Mouse (Mus musculus) MEL (cell line): ENCODE measurements around the gene Arhgap4.

ENCODE experiments used
- BHLHE40 ChIP-seq: IDR thresholded peaks from 2 replicates; pipeline ENCODE4 v1.6.1; 2012; ENCODE audit warnings: low read depth, mild to moderate bottlenecking, inconsistent platforms, low read length, improper control_type of control experiment, borderline replicate concordance
- CHD1 ChIP-seq: IDR thresholded peaks from 2 replicates; pipeline ENCODE4 v1.6.1; 2012; ENCODE audit warnings: low read depth, mild to moderate bottlenecking, inconsistent platforms, low read length, improper control_type of control experiment
- CTCF ChIP-seq, 3 experiments: IDR thresholded peaks in 2 of 3; conservative IDR thresholded peaks in 1 of 3; 2 replicates each; pipeline ENCODE4 v1.5.1; 2011 to 2012; ENCODE audit warnings: low read length in 3 of 3, low read depth in 2 of 3, mild to moderate bottlenecking in 2 of 3, improper control_type of control experiment in 1 of 3, inconsistent platforms in 1 of 3, mixed read lengths in 1 of 3, moderate library complexity in 1 of 3; ENCODE audit not compliant: control insufficient read depth in 1 of 3, insufficient read depth in 1 of 3, poor library complexity in 1 of 3, severe bottlenecking in 1 of 3
- E2F4 ChIP-seq: IDR thresholded peaks from 2 replicates; pipeline ENCODE4 v1.6.1; 2011; ENCODE audit warnings: low read depth, low read length, improper control_type of control experiment, borderline replicate concordance
- GABPA ChIP-seq: IDR thresholded peaks from 2 replicates; pipeline ENCODE4 v1.6.1; 2012; ENCODE audit warnings: low read depth, mild to moderate bottlenecking, inconsistent platforms, low read length, improper control_type of control experiment, moderate library complexity
- GATA1 ChIP-seq: IDR thresholded peaks from 2 replicates; pipeline ENCODE4 v1.6.1; 2011; ENCODE audit warnings: low read depth, low read length, improper control_type of control experiment
- JUND ChIP-seq: IDR thresholded peaks from 2 replicates; pipeline ENCODE4 v1.6.1; 2011; ENCODE audit warnings: low read depth, mild to moderate bottlenecking, improper control_type of control experiment, low read length
- POLR2A ChIP-seq, 2 experiments: IDR thresholded peaks; 2 replicates each; pipeline ENCODE4 v1.6.1; 2011 to 2012; ENCODE audit warnings: low read length in 2 of 2, mild to moderate bottlenecking in 2 of 2, control low read depth in 1 of 2, improper control_type of control experiment in 1 of 2, low read depth in 1 of 2, moderate library complexity in 1 of 2; ENCODE audit not compliant: control insufficient read depth in 1 of 2, insufficient read depth in 1 of 2, poor library complexity in 1 of 2
- USF1 ChIP-seq: IDR thresholded peaks from 2 replicates; pipeline ENCODE4 v1.6.1; 2014; ENCODE audit warnings: low read depth, mild to moderate bottlenecking, inconsistent platforms, low read length, improper control_type of control experiment, moderate library complexity
- ZMIZ1 ChIP-seq: IDR thresholded peaks from 2 replicates; pipeline ENCODE4 v1.6.1; 2012; ENCODE audit warnings: low read depth, mild to moderate bottlenecking, inconsistent platforms, low read length, improper control_type of control experiment, moderate library complexity

DNA sequence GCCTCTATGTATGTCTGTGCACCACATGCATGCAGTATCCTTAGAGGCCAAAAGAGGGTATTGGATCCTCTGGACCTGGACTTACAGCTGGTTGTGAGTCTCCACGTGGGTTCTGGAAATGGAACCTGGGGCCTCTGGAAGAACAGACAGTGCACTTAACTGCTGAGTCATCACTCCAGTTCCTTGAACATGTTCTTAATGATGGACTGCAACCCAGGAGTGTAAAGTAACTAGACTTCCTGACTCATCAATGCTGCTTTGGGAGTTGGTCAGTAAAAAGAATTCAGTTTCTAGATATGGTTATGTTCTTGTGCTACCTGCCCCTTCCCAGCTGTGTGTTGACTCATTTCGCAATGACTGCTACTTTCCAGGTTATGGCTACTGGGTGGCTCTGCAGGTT, 10.2 kb upstream of the Arhgap4 start:
- no peak for TF ChIP-seq CTCF (IDR thresholded peaks at IDR 0.05 in 2 of 3, conservative IDR thresholded peaks at IDR 0.05 in 1 of 3; ENCODE audit: control insufficient read depth in 1 of 3, insufficient read depth in 1 of 3, low read depth in 2 of 3, low read length in 3 of 3, poor library complexity in 1 of 3, severe bottlenecking in 1 of 3)
- TF ChIP-seq ZMIZ1: no peak
- TF ChIP-seq POLR2A (IDR thresholded peaks at IDR 0.05; ENCODE audit: control insufficient read depth in 1 of 2, insufficient read depth in 1 of 2, low read depth in 1 of 2, low read length in 2 of 2, poor library complexity in 1 of 2): no peak
- TF ChIP-seq BHLHE40: no peak
- no peak for TF ChIP-seq GATA1
- TF ChIP-seq JUND: no peak
- no peak for TF ChIP-seq CHD1
- TF ChIP-seq E2F4: no peak
- TF ChIP-seq USF1: no peak
- TF ChIP-seq GABPA: no peak
